Mouse (Mus musculus) megakaryocyte, adult 5-6 weeks (primary cell): ENCODE results near the gene Stim2. TPM values are rescaled to one million over a fixed set of nuclear protein-coding genes. Genes with fewer than 3 reads are reported as not detected.

Experiments used
- ATAC-seq: 2 replicates; pipeline ENCODE4 v1.8.0; 2016; ENCODE audit warnings: mild to moderate bottlenecking, inconsistent platforms; ENCODE audit not compliant: poor library complexity, severe bottlenecking
- total RNA-seq, 2 experiments: library from RNA; stranded (forward) in 1 of 2; stranded (reverse) in 1 of 2; fragments of 153-499, 151-499 nt in 1 of 2; fragments of 221-1000, 200-1000 nt in 1 of 2; gene quantifications; 2 replicates each; pipeline versions ENCODE4 v1.2.3 to v1.2.4; 2015 to 2017

Stim2 gene
- total RNA-seq, 2 experiments from 2014 or later = 29.2 to 31.2 TPM

DNA sequence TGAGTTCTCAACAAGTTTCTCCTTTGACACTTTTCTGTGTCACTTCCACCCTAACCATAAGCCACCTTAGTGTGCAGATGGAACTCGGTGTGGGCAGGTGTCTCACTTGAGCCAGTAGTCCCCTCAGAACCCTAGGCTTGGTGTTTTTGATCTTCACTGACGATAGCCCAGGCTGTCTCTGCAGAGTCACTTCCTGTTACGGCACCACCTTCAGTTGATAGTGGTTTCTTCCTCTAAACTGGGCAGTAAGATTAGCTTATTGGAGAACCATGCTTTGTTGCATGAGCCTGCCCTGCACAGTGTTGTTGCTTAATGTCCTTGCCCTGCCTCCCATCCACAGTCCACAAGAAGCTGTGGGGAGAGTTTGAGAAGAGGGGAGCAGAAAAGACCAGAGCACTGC lies 47.2 kb downstream of the Stim2 start:
- peak; percentile 82 for ATAC-seq

DNA sequence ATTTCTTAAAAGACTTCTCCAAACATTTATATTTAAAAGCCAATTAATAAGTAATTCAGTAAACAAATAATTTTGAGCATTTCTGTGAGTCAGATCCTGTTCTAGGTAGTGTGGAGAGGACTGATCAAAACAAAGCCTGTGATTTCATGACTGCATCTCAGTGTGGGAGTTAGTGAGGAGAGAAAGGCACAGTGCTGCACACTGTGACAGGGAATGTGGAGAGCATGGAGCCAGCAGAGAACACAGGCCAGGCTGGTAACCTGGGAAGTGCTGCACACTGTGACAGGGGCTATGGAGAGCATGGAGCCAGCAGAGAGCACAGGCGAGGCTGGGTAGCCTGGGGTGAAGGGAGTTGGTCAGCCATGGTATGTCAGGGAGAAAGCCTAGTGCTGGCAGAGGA lies 48.1 kb downstream of the Stim2 start:
- no peak for ATAC-seq

DNA sequence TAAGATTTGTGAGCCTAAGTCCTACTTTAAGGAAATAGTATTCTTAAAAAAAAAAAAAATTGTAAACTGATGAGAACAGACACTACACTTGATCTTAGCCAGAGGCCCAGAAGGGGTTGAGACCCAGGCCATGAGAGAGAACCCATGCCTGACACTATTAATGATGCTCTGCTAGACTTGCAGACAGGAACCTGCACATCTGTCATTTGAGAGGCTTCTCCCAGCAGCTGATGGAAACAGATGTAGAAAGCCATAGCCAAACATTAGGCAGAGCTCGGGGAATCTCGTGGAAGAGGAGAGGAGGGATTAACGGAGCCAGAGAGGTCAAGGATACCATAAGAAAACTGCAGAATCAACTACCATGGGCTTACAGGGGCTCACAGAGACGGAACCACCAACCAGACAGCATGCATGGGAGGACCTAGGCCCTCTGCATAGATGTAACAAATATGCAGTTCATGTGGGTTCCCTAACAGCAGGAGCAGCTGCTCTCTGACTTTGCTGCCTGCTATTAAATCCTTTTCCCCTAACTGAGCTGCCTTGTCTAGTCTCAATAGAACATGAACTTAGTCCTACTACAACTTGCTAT lies 50.9 kb downstream of the Stim2 start:
- no peak for ATAC-seq

DNA sequence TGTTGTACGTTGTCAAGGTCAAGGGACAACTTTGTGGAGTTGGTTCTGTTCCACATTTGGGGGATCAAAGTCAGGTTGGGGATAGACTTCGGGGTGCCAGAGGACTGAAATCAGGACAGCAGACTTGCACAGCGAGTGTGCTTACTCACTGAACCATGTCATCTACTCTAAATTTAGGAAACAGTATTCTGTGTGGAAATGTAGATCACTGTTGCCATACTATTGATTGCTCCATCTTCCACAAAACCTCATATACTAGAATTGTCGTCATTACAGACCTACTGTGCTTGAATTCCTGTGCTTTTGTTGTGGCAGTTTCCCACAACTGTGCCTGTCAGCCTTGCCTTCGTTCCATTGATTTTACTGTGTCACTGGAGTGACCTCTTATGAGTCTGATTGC lies 51.6 kb downstream of the Stim2 start:
- ATAC-seq = peak; percentile 60

DNA sequence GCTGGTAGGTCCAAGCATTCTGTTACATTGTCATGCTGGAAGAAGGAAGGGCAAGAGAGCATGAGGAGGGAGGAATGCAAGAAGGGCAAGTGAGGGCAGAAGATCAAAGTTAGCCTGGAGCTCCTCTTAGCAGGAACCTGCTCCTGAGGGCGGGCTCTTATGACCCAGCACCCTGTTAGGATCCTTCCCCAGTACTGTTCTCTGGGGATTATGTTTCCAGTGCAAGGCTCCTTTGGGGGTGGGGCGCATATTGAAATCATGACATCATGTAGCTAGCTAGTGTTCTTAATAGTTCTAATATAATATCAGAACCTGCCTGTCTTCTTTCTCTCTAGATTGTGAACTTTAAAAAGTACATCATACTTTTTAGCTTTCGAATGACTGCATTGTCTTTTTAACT lies 52.8 kb downstream of the Stim2 start:
- no peak for ATAC-seq

DNA sequence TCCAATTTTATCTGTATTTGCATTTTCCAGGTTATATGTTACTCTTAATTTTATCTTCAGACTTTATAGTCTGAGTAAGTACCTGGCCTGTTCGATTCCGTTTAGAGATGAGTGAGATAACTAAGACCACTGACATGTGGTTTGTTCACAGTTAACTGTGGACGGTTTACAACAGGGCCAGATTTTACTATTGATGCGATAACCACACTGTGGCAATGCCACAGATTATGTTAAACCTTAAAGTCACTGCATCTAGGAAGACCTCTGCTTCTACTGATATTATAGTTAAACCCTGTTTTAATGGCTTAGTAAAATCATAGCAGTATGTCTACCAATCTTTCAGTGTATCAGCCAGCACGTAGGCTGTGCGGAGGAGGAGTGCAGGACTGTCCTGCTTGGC lies 53.9 kb downstream of the Stim2 start:
- ATAC-seq = no peak

DNA sequence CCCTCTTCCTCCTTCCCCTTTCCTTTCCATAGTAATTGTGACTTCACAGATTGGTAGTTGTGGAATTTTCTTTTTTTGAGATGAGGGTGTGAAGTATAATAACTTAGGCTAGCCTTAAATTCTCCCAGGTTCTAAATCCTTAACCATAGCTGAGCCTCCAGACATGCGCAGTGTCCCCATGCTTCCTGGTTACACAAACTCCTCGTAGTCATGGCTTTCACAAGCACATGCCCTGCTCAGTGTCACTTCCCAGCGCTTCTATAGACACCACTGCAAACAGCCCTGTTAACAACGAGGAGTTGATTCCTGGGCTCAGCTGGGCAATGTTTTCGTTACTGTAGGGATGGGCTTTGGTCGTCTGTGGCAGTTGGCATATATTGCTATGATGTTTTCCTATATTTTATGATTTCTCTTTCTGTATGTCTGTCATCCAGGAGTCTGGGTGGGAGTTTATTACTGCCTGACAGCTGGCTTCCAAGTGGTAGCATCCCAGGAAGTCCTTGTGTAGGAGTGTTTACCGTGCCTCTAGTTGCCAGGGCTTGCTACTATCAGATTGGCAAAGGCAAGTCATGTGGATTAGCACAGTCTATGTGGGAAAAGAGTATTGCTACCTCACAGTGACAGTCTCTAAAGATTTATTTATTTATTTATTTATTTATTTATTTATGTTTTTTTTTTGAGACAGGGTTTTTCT lies 55.5 kb downstream of the Stim2 start:
- peak; percentile 65 for ATAC-seq

DNA sequence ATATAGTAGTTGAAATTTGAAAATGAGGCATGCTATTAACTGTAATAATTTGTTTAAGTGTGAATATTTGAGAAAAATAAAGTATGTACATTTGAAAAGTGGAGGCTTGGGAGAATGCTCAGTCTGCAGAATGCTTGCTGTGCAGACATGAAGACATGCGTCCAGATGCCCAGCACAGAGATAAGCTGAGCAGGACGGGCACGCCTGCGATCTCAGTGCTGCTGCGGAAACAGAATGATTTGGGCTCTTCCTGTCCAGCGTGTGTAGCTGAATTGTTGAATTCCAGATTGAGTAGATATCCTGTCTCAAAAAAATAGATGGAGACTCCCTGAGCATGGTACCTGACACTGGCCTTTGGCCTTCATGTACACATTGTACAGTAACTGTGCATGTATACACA lies 58.0 kb downstream of the Stim2 start:
- no peak for ATAC-seq

DNA sequence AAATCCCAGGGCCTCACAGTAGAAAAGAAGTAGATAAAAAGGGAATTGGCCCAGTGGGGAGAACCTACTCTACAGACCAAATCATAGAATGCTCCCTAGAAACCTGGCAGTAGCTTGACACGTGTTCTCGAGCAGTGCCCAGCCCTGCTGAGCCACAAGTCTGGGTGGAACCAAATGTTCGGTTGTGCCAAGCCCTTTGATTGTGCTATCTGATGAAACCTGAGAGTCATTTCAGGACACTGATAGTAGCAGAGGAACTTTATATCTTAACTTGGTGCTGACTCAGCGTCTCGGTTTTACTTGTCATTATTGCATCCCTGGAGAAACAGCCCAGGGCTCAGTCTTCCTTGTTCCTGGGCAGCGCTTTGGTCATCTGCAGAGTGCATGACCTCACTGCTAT lies 61.7 kb downstream of the Stim2 start:
- ATAC-seq = peak; percentile 47

DNA sequence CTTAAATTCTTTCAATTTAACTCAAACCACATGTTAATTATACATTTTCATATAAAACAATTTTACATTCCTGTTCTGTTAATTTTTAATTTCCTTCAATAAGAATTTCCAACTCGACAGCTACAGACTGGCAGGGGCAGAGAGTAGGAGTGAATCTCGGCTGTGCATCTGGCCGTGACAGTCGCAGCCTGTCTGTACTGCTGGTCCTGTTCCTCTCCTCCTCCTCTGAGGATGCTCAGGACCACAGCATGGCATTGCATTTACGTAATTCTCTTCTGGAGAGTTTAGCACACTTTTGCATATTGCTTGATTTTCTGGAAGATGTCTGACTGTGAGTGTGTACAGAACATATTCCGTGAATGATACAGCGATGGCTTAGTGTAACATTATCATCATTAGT lies 63.8 kb downstream of the Stim2 start:
- no peak for ATAC-seq

DNA sequence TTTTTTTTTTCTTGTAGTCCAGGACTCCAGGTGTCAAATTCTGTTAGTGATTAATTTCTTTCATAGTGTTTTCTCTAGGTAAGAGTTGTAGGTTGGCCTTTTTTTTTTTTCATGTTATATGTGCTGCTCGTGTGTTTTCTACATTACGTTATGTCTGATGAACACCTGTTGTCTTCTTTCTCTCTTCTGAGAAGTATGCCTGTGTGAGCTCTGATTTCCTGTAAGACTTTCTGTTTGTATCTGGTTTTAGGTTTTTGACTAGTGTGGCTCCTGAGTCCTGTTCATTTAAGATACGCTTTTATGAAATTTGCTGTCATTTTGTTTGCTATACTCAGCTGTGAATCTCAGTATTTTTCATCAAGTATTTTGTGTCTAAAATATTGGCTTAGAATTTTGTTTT lies 69.3 kb downstream of the Stim2 start:
- no peak for ATAC-seq

DNA sequence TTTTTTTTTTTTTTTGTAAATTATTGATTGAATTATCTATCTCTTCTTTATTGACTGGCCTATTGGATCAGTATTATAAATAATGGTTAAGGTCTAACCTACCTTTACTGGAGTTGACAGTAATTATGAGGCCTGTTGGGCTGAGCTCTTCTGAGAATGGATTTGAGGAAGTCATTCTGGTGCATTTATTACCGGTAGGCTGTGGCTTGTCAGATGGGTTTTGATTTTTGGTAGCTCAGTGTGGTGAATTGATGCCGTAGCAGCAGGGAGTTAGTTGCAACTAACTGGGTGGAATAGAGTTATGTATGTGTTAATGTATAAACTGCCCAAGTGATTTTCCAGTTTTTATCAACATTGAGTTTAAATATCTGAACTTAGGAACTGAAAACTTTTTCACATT lies 72.2 kb downstream of the Stim2 start:
- peak; percentile 62 for ATAC-seq

DNA sequence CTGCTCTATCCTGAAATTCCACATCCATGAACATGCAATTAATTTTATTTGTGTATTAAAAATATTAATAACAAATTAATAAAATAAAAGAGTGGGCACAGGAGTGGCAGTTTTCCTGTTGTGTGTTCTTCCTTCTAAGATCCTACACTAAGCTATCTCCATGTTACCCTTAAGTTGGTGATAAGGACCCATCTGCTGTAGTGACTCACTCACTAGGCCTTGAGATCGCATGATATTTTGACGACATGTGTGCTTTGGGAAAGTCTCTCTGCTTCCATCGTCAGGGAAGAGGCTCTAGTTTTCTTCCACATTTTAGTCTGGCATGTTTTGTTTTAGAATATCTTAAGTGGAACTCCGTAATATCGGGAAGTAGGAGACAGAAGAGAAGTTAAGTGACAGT lies 73.0 kb downstream of the Stim2 start:
- no peak for ATAC-seq

DNA sequence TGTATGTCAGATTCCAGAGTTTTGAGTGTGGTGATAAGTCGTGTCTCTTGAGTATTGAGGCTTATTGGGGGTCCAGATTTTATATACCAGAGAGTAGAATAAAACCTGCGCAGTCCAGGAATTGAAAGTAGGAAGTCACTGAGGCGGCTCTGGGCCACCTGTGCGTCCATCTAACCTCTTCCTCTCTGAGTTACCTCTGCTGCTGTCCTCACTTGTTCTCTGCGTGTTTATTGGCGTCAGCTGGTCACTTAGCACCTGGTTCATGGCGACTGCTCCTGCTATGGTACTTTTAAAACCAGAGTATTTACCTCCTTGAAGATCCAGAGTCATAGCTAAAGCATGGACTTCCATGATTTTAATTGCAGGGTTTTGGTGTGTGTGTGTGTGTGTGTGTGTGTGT lies 73.4 kb downstream of the Stim2 start:
- ATAC-seq = no peak

DNA sequence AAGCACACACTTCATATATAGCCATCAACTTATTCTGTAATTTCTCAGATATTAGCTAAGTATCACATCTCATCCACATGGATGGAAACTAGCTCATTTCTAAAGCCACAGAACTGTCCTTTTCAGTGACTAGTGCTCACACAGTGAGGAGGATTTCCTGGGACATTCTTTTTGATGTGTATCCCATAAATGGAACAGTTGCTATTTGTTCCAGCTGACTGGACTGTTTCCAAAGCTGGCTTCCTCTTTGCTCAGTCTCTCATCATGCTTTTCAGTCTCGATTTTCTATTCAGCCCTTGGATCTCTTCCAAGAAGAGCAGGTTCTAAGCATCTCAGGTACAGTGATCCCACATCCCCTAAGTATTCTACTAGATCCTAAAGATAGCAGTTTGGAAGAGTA lies 75.0 kb downstream of the Stim2 start:
- no peak for ATAC-seq

DNA sequence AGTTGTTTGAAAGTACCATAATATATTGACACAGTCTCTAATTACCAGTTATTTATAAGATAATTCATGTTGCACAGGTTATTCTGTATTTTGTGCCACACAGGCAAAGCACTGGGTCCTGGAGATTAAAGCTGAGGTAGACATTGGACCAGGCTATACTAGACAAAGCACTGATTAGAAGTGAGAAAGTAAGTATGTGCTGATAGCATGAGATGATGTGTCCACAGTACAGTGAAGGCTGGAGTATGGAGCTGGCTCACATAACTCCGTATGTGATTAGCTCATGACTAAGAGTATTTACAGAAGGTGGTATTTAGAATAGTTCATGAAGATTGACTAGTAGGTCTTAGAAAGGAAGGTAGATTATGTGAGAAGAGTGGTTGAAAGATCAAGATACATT lies 81.7 kb downstream of the Stim2 start:
- no peak for ATAC-seq

DNA sequence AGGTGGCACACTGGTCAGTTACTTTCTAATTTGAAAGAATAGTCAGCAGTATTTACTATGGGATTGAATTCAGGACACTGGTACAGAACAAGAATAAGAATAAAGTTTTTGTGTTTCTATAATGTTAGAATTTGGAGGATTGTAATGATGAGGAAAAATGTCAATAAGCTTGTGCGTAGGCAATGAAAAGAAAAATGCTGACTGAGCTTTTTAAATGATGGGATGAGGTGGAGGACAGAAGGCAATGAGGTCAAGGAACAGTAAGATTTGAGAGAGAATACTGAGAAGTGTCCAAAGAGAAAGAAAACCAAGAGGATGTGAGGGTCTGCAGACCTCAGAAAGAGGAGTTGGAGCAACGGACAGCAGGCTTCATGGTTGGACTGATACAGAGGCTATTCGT lies 89.6 kb downstream of the Stim2 start:
- ATAC-seq = no peak

DNA sequence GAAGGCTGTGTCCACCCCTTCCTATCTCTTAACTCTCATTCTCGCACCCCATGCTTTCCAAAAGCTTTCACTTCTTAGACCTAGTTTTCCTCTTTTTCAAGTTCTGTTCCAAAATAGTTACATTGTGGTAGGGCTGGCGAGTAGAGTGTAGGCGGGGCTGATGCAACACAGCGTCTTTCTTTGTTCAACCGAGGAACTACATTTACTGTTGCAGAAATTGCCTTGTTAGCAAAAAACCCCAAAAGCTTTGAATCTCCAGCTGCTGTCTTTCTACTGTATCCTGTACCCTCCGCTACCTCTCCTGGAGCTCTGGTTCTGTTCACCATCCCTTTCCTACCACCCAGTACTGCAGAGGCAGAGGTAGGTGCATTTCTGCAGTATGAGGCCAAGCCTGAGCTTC lies 99.9 kb downstream of the Stim2 start:
- ATAC-seq = peak; percentile 54

DNA sequence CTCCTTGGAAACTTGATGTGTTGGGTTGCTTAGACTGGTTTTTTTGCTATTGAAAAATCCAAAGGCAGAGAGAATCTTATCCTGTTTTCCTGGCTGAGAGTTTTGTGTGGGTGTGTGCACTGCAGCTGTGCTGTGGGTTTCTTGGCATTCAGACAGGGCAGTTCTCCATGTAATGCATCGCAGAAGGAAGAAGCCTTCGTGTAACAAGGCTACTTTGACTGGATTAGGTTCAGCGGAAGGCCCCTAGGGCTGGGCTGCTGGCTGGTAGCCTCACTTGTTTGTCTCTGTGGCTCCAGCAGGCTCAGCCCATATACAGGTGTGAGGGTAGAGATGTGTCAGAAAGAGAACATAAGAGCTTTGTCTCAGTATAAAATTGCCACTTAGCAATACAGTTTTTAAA lies 102.6 kb downstream of the Stim2 start:
- peak; percentile 35 for ATAC-seq

DNA sequence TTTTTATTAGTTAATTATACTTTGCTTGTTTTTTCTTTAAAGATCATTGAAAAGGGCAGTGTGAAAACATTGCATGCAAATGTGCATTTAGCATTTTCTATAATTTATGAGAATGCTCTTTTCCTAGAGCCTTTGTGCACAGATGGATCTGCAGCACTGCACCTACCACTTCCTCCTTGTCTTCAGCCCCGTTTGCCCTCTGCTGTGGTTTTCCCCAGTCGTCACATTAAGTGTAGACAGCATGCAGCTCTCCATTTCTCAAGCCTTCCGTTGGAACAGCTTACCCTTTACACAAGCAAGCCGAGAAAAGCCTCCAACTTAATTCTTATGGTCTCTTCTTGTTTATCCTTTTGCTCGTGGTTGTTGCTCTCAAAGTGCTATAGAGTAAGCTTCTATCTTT lies 103.0 kb downstream of the Stim2 start:
- ATAC-seq = peak; percentile 87

DNA sequence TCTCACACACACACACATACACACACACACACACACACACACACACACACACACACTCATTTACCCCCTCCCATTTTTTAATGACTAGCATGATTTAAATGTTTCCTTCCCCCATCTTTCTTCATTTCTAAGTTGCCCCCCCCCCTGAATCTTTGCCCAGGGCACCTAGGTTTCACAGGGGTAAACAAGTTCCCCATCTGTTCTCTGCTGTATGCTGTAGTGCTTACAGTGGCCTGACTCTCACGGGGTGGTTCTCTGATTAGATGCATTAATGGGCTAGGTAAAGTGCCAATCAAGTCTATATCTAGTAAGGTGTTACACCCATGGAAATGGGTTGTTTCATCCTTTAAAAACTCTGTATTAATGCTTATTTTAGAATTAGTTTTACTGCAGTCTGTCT lies 103.7 kb downstream of the Stim2 start:
- ATAC-seq = peak; percentile 28; the same call in 1 of the 2 replicates

DNA sequence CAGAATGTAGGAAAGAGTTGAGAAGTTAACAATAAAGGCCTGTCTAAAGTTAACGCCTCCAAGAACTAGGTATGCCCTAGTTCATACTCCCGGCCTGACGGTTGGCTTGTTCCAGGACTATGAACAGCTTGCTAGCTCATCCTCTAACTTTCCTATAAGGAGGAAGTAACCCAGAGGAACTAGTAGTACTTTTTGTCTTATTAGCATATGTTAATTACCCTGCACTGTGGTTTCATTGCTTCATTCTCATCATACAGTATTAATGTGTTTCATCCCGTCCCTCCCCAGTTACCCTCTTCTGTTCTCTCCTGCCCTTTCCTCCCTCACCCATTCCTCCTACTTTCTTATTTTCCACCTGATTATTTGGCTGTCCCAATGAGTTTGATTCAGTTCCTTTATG lies 108.4 kb downstream of the Stim2 start:
- ATAC-seq = peak; percentile 68

DNA sequence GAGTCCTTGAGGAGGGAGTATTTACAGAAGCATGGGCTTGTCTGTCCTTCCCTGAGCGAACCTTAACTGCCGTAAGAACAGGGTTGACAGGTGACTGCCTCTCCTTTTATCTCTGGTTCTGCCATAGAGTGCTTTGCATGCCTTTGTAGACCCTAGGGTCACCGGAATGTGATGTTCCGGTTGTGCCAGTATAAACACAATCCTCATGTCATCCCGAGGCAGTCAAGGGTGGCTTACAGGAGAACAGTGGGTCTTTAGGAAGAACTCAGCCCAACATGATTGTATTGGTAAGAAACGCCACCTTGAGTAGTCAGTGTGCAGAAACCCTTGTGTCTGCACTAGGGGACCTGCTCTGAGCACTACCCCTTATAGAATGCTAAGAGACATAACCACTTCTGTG lies 108.8 kb downstream of the Stim2 start:
- ATAC-seq = no peak
